Mouse (Mus musculus) kidney, postnatal 0 days (tissue): Measurements from ENCODE around the gene Tmem259. TPM values are rescaled to one million over a fixed set of nuclear protein-coding genes. Genes with fewer than 3 reads are reported as not detected.
A peak's percentile ranks its signal among the peaks of the same experiment; 100 is the strongest.

Experiments
- ATAC-seq: fragments of 200-750 bp; cut with Nextera tagmentation; replicated peaks from 2 replicates; pipeline ENCODE4 v1.8.0; 2017; ENCODE audit warnings: low read depth, moderate number of reproducible peaks, moderate TSS enrichment, moderate library complexity; ENCODE audit not compliant: low FRiP score
- DNase-seq: peaks from one replicate; pipeline ENCODE4 v3.0.0-alpha.2; 2016; ENCODE audit warnings: low spot score
- H3K27ac ChIP-seq: fragments of 300-500 bp; sonication (generic); 2 replicates; pipeline ENCODE4 v1.5.1; 2014; ENCODE audit warnings: mild to moderate bottlenecking
- H3K27me3 ChIP-seq: fragments of 300-500 bp; sonication (generic); 2 replicates; pipeline ENCODE4 v1.6.1; 2014; ENCODE audit warnings: low read length, mixed read lengths; ENCODE audit not compliant: insufficient read depth
- H3K36me3 ChIP-seq: fragments of 300-500 bp; sonication (generic); 2 replicates; pipeline ENCODE4 v1.6.1; 2014; ENCODE audit warnings: low read length, mixed read lengths; ENCODE audit not compliant: insufficient read depth
- H3K4me1 ChIP-seq: fragments of 300-500 bp; sonication (generic); replicated peaks from 2 replicates; pipeline ENCODE4 v1.6.1; 2014; ENCODE audit warnings: antibody characterized with exemption, low read length, mixed read lengths; ENCODE audit not compliant: insufficient read depth
- H3K4me2 ChIP-seq: fragments of 300-500 bp; sonication (generic); 2 replicates; pipeline ENCODE4 v1.6.1; 2014; ENCODE audit warnings: mild to moderate bottlenecking, low read length, moderate library complexity, mixed read lengths
- H3K4me3 ChIP-seq: fragments of 300-500 bp; sonication (generic); replicated peaks from 2 replicates; pipeline ENCODE4 v1.5.1; 2014; ENCODE audit warnings: low read depth, low read length
- H3K9ac ChIP-seq: fragments of 300-500 bp; sonication (generic); 2 replicates; pipeline ENCODE4 v1.6.1; 2014; ENCODE audit warnings: low read depth, low read length
- H3K9me3 ChIP-seq: fragments of 300-500 bp; sonication (generic); replicated peaks from 2 replicates; pipeline ENCODE4 v1.6.1; 2016; ENCODE audit warnings: low read length, inconsistent platforms, mixed read lengths
- CTCF ChIP-seq: IDR thresholded peaks from 2 replicates; pipeline ENCODE4 v1.5.1; 2016; ENCODE audit warnings: antibody characterized with exemption, low read depth, mild to moderate bottlenecking, moderate library complexity
- WGBS: fragments of 180-500 bp; shearing (Covaris S2); extraction: QIAGEN DNeasy Blood & Tissue Kit; methylation state at CpG from one replicate; pipeline ENCODE4 v1.1.7; 2014; 5-methylcytosine and 5-hydroxymethylcytosine counted together
- polyA plus RNA-seq: library from polyadenylated mRNA; unstranded; fragments of >200 nt; fragmentation: Nextera tagmentation; extraction: Ambion mirVana; gene quantifications from 2 replicates; pipeline ENCODE4 v1.2.1, GENCODE M21; 2015

Tmem259 gene
- polyA plus RNA-seq, 1 experiment from 2014 or later = 26.6 TPM

- H3K4me1 ChIP-seq = peaks cover 3% of the 10 kb centered on the region
- H3K36me3 ChIP-seq = peaks cover 16% of the 10 kb centered on the region; the same call in 1 of the 2 replicates
- H3K4me3 ChIP-seq = no peak overlapping the region
- no peak overlapping the region for H3K27ac ChIP-seq
- no peaks in the 10 kb centered on the region for H3K27me3 ChIP-seq
- H3K4me2 ChIP-seq = no peak overlapping the region
- H3K9ac ChIP-seq = no peak overlapping the region
- TF ChIP-seq CTCF = no peak
- H3K9me3 ChIP-seq = no peaks in the 10 kb centered on the region
- ATAC-seq (no peak), DNase-seq (no peak)
- WGBS = 71% methylated on average over 9 of the region's 9 CpGs
Measured at GRCm38 (mm10) chr10:79955691-79956090, 28.4 kb downstream of the Tmem259 start.

- no peak for ATAC-seq
- 91% methylated on average over 6 of the region's 6 CpGs for WGBS
Measured at GRCm38 (mm10) chr10:79953946-79954345, 30.2 kb downstream of the Tmem259 start.

GRCm38 (mm10) chr10:79950661-79951060 is 33.5 kb downstream of the Tmem259 start:
- H3K4me2 ChIP-seq = no peak overlapping the region
- peaks cover 11% of the 10 kb centered on the region; the same call in 1 of the 2 replicates for H3K4me1 ChIP-seq
- 86% methylated on average over 18 of the region's 18 CpGs for WGBS
- no peaks in the 10 kb centered on the region for H3K27me3 ChIP-seq
- H3K27ac ChIP-seq = no peak overlapping the region
- DNase-seq = no peak
- no peak for ATAC-seq
- H3K9ac ChIP-seq = no peak overlapping the region
- no peaks in the 10 kb centered on the region for H3K9me3 ChIP-seq
- TF ChIP-seq CTCF = no peak
- peaks cover 37% of the 10 kb centered on the region for H3K36me3 ChIP-seq
- no peak overlapping the region for H3K4me3 ChIP-seq

More at GRCm38 (mm10) chr10:79953946-79954345, 30.2 kb downstream of the Tmem259 start:
- no peaks in the 10 kb centered on the region for H3K9me3 ChIP-seq
- H3K4me3 ChIP-seq = no peak overlapping the region
- H3K27me3 ChIP-seq = no peaks in the 10 kb centered on the region
- no peak for DNase-seq
- H3K36me3 ChIP-seq = peaks cover 32% of the 10 kb centered on the region
- TF ChIP-seq CTCF = peak; percentile 75
- no peak overlapping the region for H3K9ac ChIP-seq
- H3K4me2 ChIP-seq = no peak overlapping the region
- no peak overlapping the region for H3K27ac ChIP-seq
- H3K4me1 ChIP-seq = no peaks in the 10 kb centered on the region; the same call in 1 of the 2 replicates

- H3K27me3 ChIP-seq = no peaks in the 10 kb centered on the region
- no peak overlapping the region for H3K4me2 ChIP-seq
- peaks cover 37% of the 10 kb centered on the region for H3K36me3 ChIP-seq
- H3K9ac ChIP-seq = no peak overlapping the region
- TF ChIP-seq CTCF = no peak
- no peak for ATAC-seq
- H3K27ac ChIP-seq = no peak overlapping the region
- H3K9me3 ChIP-seq = no peaks in the 10 kb centered on the region
- H3K4me3 ChIP-seq = no peak overlapping the region
- no peak for DNase-seq
- H3K4me1 ChIP-seq = peaks cover 11% of the 10 kb centered on the region; the same call in 1 of the 2 replicates
- 88% methylated on average over 4 of the region's 4 CpGs for WGBS
Measured at GRCm38 (mm10) chr10:79949873-79950272, 34.3 kb downstream of the Tmem259 start.

- Histone ChIP-seq H3K4me1 (peaks cover 19% of the 10 kb centered on the region; the same call in 1 of the 2 replicates), H3K4me2 (no peak overlapping the region)
- no peak for TF ChIP-seq CTCF
Measured at GRCm38 (mm10) chr10:79947502-79947901, 36.6 kb downstream of the Tmem259 start.

GRCm38 (mm10) chr10:79946752-79947322 is 37.3 kb downstream of the Tmem259 start:
- peak overlapping the region; percentile 39; the same call in 1 of the 2 replicates for H3K9ac ChIP-seq
- no peak for TF ChIP-seq CTCF

More at GRCm38 (mm10) chr10:79947502-79947901, 36.6 kb downstream of the Tmem259 start:
- Histone ChIP-seq H3K27me3 (no peaks in the 10 kb centered on the region), H3K9ac (no peak overlapping the region), H3K4me3 (no peak overlapping the region), H3K9me3 (no peaks in the 10 kb centered on the region), H3K36me3 (peaks cover 32% of the 10 kb centered on the region), H3K27ac (no peak overlapping the region)
- WGBS = 72% methylated on average over 6 of the region's 6 CpGs
- ATAC-seq (no peak), DNase-seq (no peak)

More at GRCm38 (mm10) chr10:79946752-79947322, 37.3 kb downstream of the Tmem259 start:
- DNase-seq = no peak
- no peaks in the 10 kb centered on the region for H3K27me3 ChIP-seq
- H3K36me3 ChIP-seq = peaks cover 32% of the 10 kb centered on the region
- no peak for ATAC-seq
- no peaks in the 10 kb centered on the region for H3K9me3 ChIP-seq
- H3K27ac ChIP-seq = peak overlapping the region; percentile 81
- no peak overlapping the region for H3K4me3 ChIP-seq
- WGBS = 22% methylated on average over 7 of the region's 7 CpGs
- peaks cover 19% of the 10 kb centered on the region; the same call in 1 of the 2 replicates for H3K4me1 ChIP-seq
- H3K4me2 ChIP-seq = peak overlapping the region; percentile 6; the same call in 1 of the 2 replicates
